Mouse (Mus musculus) cerebellum, adult 2 months (tissue): ENCODE data around the gene Bicc1.

Experiments used
- CTCF ChIP-seq: fragments of 200-500 bp; IDR thresholded peaks from 2 replicates; pipeline ENCODE4 v1.5.1; 2011; ENCODE audit warnings: low read depth, mild to moderate bottlenecking, control low read depth, low read length, moderate library complexity, borderline replicate concordance; ENCODE audit not compliant: insufficient read depth
- POLR2A ChIP-seq: fragments of 200-500 bp; IDR thresholded peaks from 2 replicates; pipeline ENCODE4 v1.6.1; 2011; ENCODE audit warnings: low read length, control low read depth, borderline replicate concordance; ENCODE audit not compliant: insufficient read depth

- no peak for TF ChIP-seq CTCF
- no peak for TF ChIP-seq POLR2A
Observed at GRCm38 (mm10) chr10:71153138-71153537, 6.4 kb downstream of the Bicc1 start.
